Comparison of ENCODE assay signal across 9 mouse cellular contexts in the genomic region with DNA sequence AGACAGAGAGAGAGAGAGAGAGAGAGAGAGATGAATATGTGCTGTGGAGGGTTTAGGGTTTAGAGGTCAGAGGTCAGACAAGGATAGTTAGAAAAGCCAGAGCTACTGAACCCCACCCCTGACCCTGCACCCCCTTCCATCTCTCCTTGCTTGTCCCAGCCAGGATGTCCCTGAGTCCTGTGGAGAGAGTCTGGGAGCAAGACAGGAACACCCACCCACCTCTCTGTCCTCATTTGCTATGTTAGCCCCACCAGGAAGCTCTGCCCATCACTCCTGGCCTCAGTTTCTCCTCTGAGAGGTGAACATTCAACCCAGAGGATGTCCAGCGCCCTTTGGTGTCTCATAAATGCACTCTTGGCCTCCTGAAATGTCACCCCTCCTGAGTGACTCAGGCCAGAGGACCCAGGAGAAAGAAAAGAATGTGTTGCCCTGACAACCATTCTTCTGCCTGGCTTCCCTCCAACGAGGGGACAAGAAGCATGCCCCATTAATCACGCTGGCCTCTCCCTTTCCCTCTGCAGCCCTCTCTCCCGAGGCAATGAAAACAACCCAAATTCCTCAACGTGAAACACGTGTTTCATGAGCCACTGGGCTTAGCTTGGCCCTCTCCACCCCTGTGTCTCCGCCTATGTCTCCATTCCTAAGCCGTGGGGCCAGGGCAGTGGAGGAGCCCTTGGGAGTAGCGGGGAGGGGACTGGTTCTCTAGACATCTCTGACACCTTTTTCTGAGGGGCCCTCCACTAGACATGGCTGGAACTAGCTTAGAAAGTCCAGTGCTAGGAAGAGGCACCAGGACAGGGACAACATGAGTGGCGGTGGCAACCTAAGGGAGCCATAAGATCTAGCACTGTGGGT. TPM values are rescaled to one million over a fixed set of nuclear protein-coding genes. Genes with fewer than 3 reads are reported as not detected.
DNase-seq lines count a peak whose midpoint lies in the region.
"Had no signal": no experiment of that assay in that cellular context is flagged by ENCODE, and none has a peak within 500 bp of the region (broad histone marks: within the 10 kb centered on the region; RNA-seq: fewer than 3 reads in every experiment).

No protein-coding gene starts in this region.

- no peaks in the 10 kb centered on the region for H3K27me3 ChIP-seq in heart, embryonic 10.5 days (ENCODE audit: insufficient read depth, poor library complexity, severe bottlenecking)

- peak overlapping the region; percentile 42; the same call in 1 of the 2 replicates for H3K27ac ChIP-seq in brown adipose tissue, adult 24 weeks (replicated peaks; ENCODE audit: low read depth, low read length)
- peak overlapping the region; percentile 74 for H3K27ac ChIP-seq in heart, embryonic 10.5 days

- DNase-seq in layer of hippocampus, adult 9-11 months = peak; percentile 20
- no peak for DNase-seq in layer of hippocampus, postnatal 36 days
- DNase-seq in heart, embryonic 10.5 days (ENCODE audit: low spot score) = peak; percentile 79
- peak; percentile 77 to 91 for DNase-seq in kidney, adult 8-10 months
- DNase-seq in lung, postnatal 4 days = peak; percentile 67 to 74
- DNase-seq in urinary bladder, postnatal 4 days (ENCODE audit: low spot score in 2 of 2) = peak; percentile 75 to 77
- no peak for DNase-seq in right cerebral cortex, postnatal 25 days

- peaks cover 10% of the 10 kb centered on the region for H3K4me1 ChIP-seq in brown adipose tissue, adult 24 weeks (ENCODE audit: control insufficient read depth, insufficient read depth, insufficient read length, low read length)
- H3K4me1 ChIP-seq in heart, embryonic 10.5 days = peaks cover 15% of the 10 kb centered on the region

- H3K36me3 ChIP-seq in heart, embryonic 10.5 days = no peaks in the 10 kb centered on the region

- WGBS in heart, embryonic 10.5 days = 13% methylated on average over 10 of the region's 10 CpGs

- no peaks in the 10 kb centered on the region for H3K9me3 ChIP-seq in heart, embryonic 10.5 days

- no peak overlapping the region for H3K4me3 ChIP-seq in brown adipose tissue, adult 24 weeks (ENCODE audit: insufficient read depth, low read depth, low read length)
- peak overlapping the region; percentile 16; the same call in 1 of the 2 replicates for H3K4me3 ChIP-seq in heart, embryonic 10.5 days

RNA-seq across cellular contexts. Expression of a gene that starts 2.8 kb away (rescaled TPM):
- not detected for total RNA-seq in layer of hippocampus, postnatal 36 days (2021)
- not detected in 2 replicates for polyA plus RNA-seq in brown adipose tissue, adult 24 weeks (2012; ENCODE audit: insufficient read depth, insufficient read length, missing spikeins)
- 0.87 and 2.6 TPM in 2 replicates for polyA plus RNA-seq in heart, embryonic 10.5 days (2016; fragmentation: Nextera tagmentation; extraction: Ambion mirVana)
- total RNA-seq: hematopoietic stem cell, adult 5-6 weeks had no signal

RNA-seq across cellular contexts. Expression of a gene that starts 13.2 kb away (rescaled TPM):
- total RNA-seq in layer of hippocampus, postnatal 36 days (2021) = not detected
- not detected in 2 replicates for polyA plus RNA-seq in brown adipose tissue, adult 24 weeks (2012; ENCODE audit: insufficient read depth, insufficient read length, missing spikeins)
- polyA plus RNA-seq in heart, embryonic 10.5 days (2016; fragmentation: Nextera tagmentation; extraction: Ambion mirVana) = 78.3 and 81.2 TPM in 2 replicates
- total RNA-seq: hematopoietic stem cell, adult 5-6 weeks had no signal

RNA-seq across cellular contexts. Expression of a gene that starts 32.3 kb away (rescaled TPM):
- 1 to 10 TPM; 2.2 to 3.2 TPM for total RNA-seq in layer of hippocampus, postnatal 36 days (2021)
- polyA plus RNA-seq in brown adipose tissue, adult 24 weeks (2012; ENCODE audit: insufficient read depth, insufficient read length, missing spikeins) = 4.6 and 5.0 TPM in 2 replicates
- polyA plus RNA-seq in heart, embryonic 10.5 days (2016; fragmentation: Nextera tagmentation; extraction: Ambion mirVana) = 0.54 and 2.0 TPM in 2 replicates

RNA-seq across cellular contexts. Expression of a gene that starts 56.9 kb away (rescaled TPM):
- total RNA-seq in layer of hippocampus, postnatal 36 days (2021) = 1 to 10 TPM; 7.9 to 8.0 TPM
- polyA plus RNA-seq in brown adipose tissue, adult 24 weeks (2012; ENCODE audit: insufficient read depth, insufficient read length, missing spikeins) = 16.2 and 18.3 TPM in 2 replicates
- 36.0 and 37.6 TPM in 2 replicates for polyA plus RNA-seq in heart, embryonic 10.5 days (2016; fragmentation: Nextera tagmentation; extraction: Ambion mirVana)

Comparison
In these comparisons a context has a peak if more than half of its experiments do, and no peak if none do; other contexts are left out.
1. DNase-seq: peak in layer of hippocampus, adult 9-11 months (single experiment), heart, embryonic 10.5 days (single experiment), kidney, adult 8-10 months (2 of 2), lung, postnatal 4 days (2 of 2) and urinary bladder, postnatal 4 days (2 of 2); none in layer of hippocampus, postnatal 36 days (0 of 2) and right cerebral cortex, postnatal 25 days (single experiment).
2. RNA of a gene that starts 13.2 kb away (polyA plus RNA-seq): 78.3 to 81.2 TPM in heart, embryonic 10.5 days; not detected in brown adipose tissue, adult 24 weeks; every median in the first group is over 10 times any median in the second.